Mouse (Mus musculus) heart, postnatal 0 days (tissue): ENCODE measurements around the gene Nedd8. TPM values are rescaled to one million over a fixed set of nuclear protein-coding genes. Genes with fewer than 3 reads are reported as not detected.

Experiments used
- ATAC-seq: fragments of 200-750 bp; cut with Nextera tagmentation; 2 replicates; pipeline ENCODE4 v1.8.0; 2017; ENCODE audit warnings: low read depth, moderate number of reproducible peaks, moderate library complexity; ENCODE audit not compliant: insufficient read depth
- DNase-seq: peaks from one replicate; pipeline ENCODE4 v3.0.0-alpha.2; 2016; ENCODE audit warnings: low spot score
- H3K27ac ChIP-seq: fragments of 300-500 bp; sonication (generic); 2 replicates; pipeline ENCODE4 v1.5.1; 2014; ENCODE audit warnings: low read depth, mild to moderate bottlenecking
- H3K27me3 ChIP-seq: fragments of 300-500 bp; sonication (generic); 2 replicates; pipeline ENCODE4 v1.6.1; 2014; ENCODE audit warnings: low read length, mixed read lengths; ENCODE audit not compliant: control insufficient read depth, insufficient read depth
- H3K36me3 ChIP-seq: fragments of 300-500 bp; sonication (generic); replicated peaks from 2 replicates; pipeline ENCODE4 v1.6.1; 2014; ENCODE audit warnings: low read length, mixed read lengths; ENCODE audit not compliant: control insufficient read depth, insufficient read depth
- H3K4me1 ChIP-seq: fragments of 300-500 bp; sonication (generic); 2 replicates; pipeline ENCODE4 v1.6.1; 2014; ENCODE audit warnings: antibody characterized with exemption; ENCODE audit not compliant: control insufficient read depth, insufficient read depth
- H3K4me2 ChIP-seq: fragments of 300-500 bp; sonication (generic); 2 replicates; pipeline ENCODE4 v1.6.1; 2014; ENCODE audit warnings: low read depth, mild to moderate bottlenecking, low read length, moderate library complexity
- H3K4me3 ChIP-seq: fragments of 300-500 bp; sonication (generic); 2 replicates; pipeline ENCODE4 v1.5.1; 2014; ENCODE audit warnings: low read depth, low read length
- H3K9ac ChIP-seq: fragments of 300-500 bp; sonication (generic); replicated peaks from 2 replicates; pipeline ENCODE4 v1.6.1; 2014; ENCODE audit warnings: low read depth, low read length, mixed read lengths
- H3K9me3 ChIP-seq: fragments of 300-500 bp; sonication (generic); replicated peaks from 2 replicates; pipeline ENCODE4 v1.6.1; 2016; ENCODE audit warnings: low read length; ENCODE audit not compliant: control insufficient read depth
- CTCF ChIP-seq: IDR thresholded peaks from 2 replicates; pipeline ENCODE4 v1.5.1; 2016; ENCODE audit warnings: antibody characterized with exemption, control low read depth, low read depth
- EP300 ChIP-seq: IDR thresholded peaks from 2 replicates; pipeline ENCODE4 v1.6.1; 2016; ENCODE audit warnings: antibody characterized with exemption, low read depth
- WGBS: fragments of 180-500 bp; shearing (Covaris S2); extraction: QIAGEN DNeasy Blood & Tissue Kit; methylation state at CpG from one replicate; pipeline ENCODE4 v1.1.7; 2014; 5-methylcytosine and 5-hydroxymethylcytosine counted together
- polyA plus RNA-seq: library from polyadenylated mRNA; unstranded; fragments of >200 nt; fragmentation: Nextera tagmentation; extraction: Ambion mirVana; gene quantifications from 2 replicates; pipeline ENCODE4 v1.2.1, GENCODE M21; 2015
- total RNA-seq: library from RNA; depleted of rRNA; stranded (reverse); fragments of >200 nt; gene quantifications from 2 replicates; pipeline ENCODE4 v1.2.3, GENCODE M21; 2014; ENCODE audit warnings: low replicate concordance; rRNA removed

Gene Nedd8
- total RNA-seq, result 137 and 141 TPM in 2 replicates
- 460 and 483 TPM in 2 replicates for polyA plus RNA-seq

DNA sequence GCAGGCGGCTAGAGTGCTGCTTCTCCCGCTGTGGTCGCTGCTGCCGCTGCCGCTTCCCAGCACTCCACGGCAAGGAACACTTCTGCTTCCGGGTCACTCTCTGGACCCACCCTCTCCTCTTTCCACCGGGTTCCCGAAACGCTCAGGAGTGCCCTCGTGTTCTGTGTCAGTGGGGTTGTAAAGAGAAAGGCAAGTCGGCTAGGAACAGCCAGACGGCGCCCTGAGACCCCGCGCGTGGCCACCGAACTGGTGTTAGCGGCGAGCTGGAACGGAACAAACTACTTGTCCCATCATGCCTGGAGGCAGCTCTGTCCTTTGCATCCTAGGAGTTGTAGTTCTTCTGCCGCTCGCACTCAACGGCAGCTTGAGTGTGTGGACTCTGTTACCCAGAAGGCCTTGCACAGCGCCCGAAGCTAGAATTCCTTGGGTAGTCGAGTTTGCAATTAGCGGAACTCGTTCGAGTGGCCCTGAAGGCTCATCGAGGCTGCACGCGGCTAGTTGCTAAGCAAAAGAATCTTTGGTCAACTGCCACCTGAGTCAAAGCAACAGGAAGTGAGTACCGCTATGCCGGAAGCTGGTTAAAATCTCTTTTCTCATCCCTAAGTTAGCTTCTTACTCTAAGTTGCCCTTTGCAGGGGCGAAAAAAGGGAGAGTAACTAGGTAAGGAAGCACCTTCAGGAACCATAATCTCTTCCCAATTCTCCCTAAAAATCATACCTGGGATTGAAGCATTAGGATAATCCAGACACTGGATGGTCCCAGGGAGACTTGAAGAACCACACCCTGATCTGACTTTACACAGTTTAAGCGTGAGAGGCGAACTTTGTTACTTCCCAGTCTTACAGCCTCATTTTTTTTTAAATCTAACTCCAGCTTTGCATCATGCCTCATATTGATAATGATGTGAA is at the start of gene Nedd8, which contains the start of gene Gmpr2:
TSS of gene Nedd8 (minus strand) at position 292 of the 908 bp plus-strand sequence.
TSS of gene Gmpr2 (plus strand) at position 109 of the 908 bp plus-strand sequence.
- H3K27ac ChIP-seq, result peak within 1 kb of the TSS; percentile 73
- H3K9ac ChIP-seq, result peak within 1 kb of the TSS; percentile 90
- 1% methylated on average over 38 of the region's 38 CpGs for WGBS
- no peaks in the 10 kb centered on the region for H3K27me3 ChIP-seq
- peak within 1 kb of the TSS; percentile 89 for H3K4me3 ChIP-seq
- H3K36me3 ChIP-seq, result peaks cover 27% of the 10 kb centered on the region
- no peak for TF ChIP-seq CTCF
- no peak for TF ChIP-seq EP300
- H3K4me2 ChIP-seq, result peak within 1 kb of the TSS; percentile 88
- peak; percentile 98 for ATAC-seq
- H3K4me1 ChIP-seq, result peaks cover 18% of the 10 kb centered on the region
- DNase-seq, result peak; percentile 97
- no peaks in the 10 kb centered on the region for H3K9me3 ChIP-seq

DNA sequence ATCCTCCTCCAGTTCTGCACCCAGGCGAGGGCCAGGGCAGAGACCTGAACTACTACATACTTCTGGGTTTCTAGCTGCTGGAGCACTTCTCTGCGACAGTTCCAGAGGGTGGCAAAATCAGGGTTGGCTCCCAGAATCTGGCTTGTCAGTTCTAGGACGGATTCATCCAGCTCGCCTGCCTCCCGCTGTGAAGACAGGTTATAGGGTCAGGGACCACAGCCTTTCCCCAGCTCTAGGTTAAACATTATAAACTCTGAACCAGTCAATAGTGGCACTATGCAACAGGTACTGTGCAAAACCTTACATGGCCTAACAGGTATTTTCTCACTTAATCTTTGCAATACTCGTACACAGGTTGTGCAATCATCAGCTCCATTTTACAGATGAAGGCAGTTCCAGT is 49.2 kb upstream of the Nedd8 start:
- Histone ChIP-seq H3K4me1 (no peaks in the 10 kb centered on the region; the same call in 1 of the 2 replicates), H3K9me3 (no peaks in the 10 kb centered on the region), H3K9ac (no peak overlapping the region), H3K4me2 (peak overlapping the region; percentile 68), H3K27me3 (no peaks in the 10 kb centered on the region), H3K36me3 (peaks cover 16% of the 10 kb centered on the region), H3K27ac (no peak overlapping the region), H3K4me3 (peak overlapping the region; percentile 80)
- DNase-seq (no peak), ATAC-seq (no peak)
- no peak for TF ChIP-seq EP300
- WGBS, result 91% methylated on average over 6 of the region's 6 CpGs

DNA sequence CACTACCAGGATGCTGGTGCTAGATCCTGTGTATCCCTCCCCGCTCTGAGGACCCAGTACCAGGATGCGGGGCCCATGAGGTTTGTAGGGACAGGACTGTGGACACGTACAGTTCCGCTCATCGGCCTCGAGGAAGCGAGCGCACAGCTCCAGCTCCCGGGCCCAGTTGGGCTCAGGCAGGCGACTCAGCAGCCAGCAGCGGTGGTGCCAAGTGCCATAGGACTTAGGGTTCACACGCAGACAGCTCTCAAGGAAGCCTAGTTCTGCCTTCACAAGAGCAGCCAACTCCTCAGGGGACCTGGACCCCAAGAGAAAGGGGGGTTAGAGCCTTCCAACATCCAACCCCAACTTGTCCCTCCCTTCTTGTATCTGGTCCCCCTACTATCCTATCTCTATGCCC is 48.7 kb upstream of the Nedd8 start:
- WGBS, result 94% methylated on average over 12 of the region's 12 CpGs

DNA sequence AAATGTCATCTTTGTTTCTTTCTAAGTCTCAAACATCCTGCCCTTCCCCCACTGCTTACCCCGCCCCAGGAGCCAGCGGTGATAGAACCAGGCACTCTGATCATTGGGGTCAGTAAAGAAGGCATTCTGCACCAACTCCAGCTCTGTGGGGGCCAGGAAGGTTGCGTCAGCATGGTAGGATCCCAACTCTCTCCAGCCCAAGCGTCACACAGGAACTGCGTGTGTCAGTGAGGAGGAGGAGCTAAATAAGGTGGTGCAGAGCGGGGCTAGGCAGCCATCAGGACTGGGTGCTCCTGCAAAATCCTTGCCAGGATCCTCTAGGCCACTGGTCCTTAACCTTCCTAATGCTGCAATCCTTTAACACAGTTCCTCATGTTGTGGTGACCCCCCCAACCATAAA is 47.8 kb upstream of the Nedd8 start:
- H3K4me2 ChIP-seq, result no peak overlapping the region
- peaks cover 17% of the 10 kb centered on the region for H3K36me3 ChIP-seq
- no peaks in the 10 kb centered on the region for H3K27me3 ChIP-seq
- no peak overlapping the region for H3K27ac ChIP-seq
- no peak for TF ChIP-seq CTCF
- TF ChIP-seq EP300, result no peak
- ATAC-seq (no peak), DNase-seq (no peak)
- no peaks in the 10 kb centered on the region for H3K9me3 ChIP-seq
- no peaks in the 10 kb centered on the region; the same call in 1 of the 2 replicates for H3K4me1 ChIP-seq
- 91% methylated on average over 6 of the region's 6 CpGs for WGBS
- H3K9ac ChIP-seq, result no peak overlapping the region
- no peak overlapping the region for H3K4me3 ChIP-seq

More for the DNA sequence above, 48.7 kb upstream of the Nedd8 start:
- TF ChIP-seq EP300 (no peak), CTCF (no peak)
- ATAC-seq (no peak), DNase-seq (no peak)
- Histone ChIP-seq H3K36me3 (peaks cover 17% of the 10 kb centered on the region), H3K4me1 (no peaks in the 10 kb centered on the region; the same call in 1 of the 2 replicates), H3K4me2 (no peak overlapping the region), H3K9me3 (no peaks in the 10 kb centered on the region), H3K27me3 (no peaks in the 10 kb centered on the region), H3K27ac (no peak overlapping the region), H3K9ac (no peak overlapping the region), H3K4me3 (no peak overlapping the region)

GRCm38 (mm10) chr14:55716884-55717283 is 45.0 kb upstream of the Nedd8 start:
- DNase-seq (no peak), ATAC-seq (no peak)
- H3K4me3 ChIP-seq, result no peak overlapping the region
- TF ChIP-seq CTCF (no peak), EP300 (no peak)
- H3K36me3 ChIP-seq, result peaks cover 17% of the 10 kb centered on the region
- H3K4me1 ChIP-seq, result no peaks in the 10 kb centered on the region; the same call in 1 of the 2 replicates
- no peaks in the 10 kb centered on the region for H3K9me3 ChIP-seq
- H3K27ac ChIP-seq, result no peak overlapping the region
- H3K27me3 ChIP-seq, result peaks cover 19% of the 10 kb centered on the region
- H3K9ac ChIP-seq, result no peak overlapping the region
- 81% methylated on average over 8 of the region's 8 CpGs for WGBS
- no peak overlapping the region for H3K4me2 ChIP-seq
